Mouse (Mus musculus): ENCODE data around the gene Tctn1. TPM values are rescaled to one million over a fixed set of nuclear protein-coding genes. Genes with fewer than 3 reads are reported as not detected.

The Tctn1 gene
- 2.7 and 4.1 TPM in 2 replicates for polyA plus RNA-seq (2015; fragmentation: Nextera tagmentation; extraction: Ambion mirVana)

DNA sequence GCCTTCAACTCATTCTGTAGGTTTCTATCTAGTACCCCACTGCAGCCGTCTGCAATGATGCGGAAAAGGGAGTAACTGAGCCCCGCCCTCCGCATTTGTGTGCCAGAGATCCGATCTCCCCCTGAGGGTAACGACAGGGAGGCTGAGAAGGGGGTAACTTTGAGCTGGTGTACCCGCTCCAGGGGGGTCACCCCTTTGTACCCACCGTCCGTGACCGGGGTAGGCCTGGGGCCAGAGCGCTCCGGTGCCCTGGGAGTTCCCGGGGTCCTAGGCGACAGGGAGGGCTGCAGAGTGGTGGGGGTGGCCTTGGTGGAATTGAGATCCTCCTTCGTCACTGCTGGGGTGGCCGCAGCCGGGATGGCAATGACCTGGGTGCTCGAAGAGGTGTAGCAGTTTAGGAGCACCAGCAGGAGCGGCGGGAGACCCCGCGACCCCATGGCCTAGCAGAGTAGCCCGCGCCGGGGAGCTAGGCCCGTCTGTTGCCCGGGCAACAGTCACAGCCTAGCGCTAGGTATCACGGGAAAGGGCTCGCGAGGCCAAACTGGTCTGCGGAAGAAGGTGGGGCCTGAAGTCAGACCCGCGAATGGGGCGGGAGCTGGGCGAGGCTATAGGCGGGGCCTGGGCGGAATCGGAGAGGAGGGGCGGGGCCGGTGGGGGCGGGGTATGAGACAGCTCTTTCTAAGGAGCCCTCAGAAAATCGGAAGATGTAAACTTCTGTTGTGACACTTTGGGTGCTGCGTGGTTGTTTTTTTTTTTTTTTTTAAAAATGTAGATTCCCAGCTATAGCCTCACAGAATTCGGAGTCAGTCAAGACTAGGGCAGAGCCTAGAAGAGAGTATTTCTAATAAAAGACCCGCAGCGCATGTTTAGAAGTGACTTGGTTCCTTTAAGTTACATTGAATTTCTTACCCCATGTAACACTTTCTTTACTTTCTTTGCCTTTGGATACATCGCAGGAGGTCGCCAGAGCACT lies at the start of gene Tctn1:
TSS of gene Tctn1 (minus strand) at position 528 of the 973 bp plus-strand sequence.

DNA sequence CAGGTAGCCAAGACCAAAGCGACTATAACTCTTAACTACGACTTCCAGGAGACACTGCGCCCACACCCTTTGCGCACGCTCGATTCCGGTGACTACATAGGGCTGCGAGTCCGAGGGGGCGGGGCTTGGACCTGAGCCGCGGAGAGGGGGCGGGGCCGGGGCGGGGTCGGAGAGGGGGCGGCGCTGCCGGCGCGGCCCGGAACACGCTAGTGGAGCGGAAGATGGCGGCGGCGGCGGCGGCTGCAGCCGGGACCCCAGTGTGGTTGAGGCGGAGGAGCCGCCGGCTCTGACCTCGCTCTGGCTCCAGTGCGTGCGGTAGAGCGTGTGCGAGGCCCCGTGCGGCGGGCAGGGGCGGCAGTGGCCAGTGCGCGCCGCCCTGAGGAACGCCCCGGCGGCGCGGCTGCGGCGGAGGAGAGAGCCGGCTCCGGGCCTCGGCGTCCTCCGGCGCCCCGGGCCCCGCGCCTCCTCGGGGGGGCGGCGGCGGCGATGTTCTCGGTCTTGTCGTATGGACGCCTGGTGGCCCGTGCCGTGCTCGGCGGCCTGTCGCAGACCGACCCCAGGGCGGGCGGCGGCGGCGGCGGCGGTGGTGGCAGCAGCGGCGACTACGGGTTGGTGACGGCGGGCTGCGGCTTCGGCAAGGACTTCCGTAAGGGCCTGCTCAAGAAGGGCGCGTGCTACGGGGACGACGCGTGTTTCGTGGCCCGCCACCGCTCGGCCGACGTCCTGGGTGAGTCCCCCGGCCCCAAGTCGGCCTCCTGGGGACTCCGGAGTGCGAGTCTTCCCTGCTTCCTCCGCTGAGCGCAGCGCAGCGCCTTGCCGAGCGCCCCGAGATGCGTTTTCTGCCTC lies 20.1 kb upstream of the Tctn1 start, which contains the start of gene Pptc7:
TSS of gene Pptc7 (plus strand) at position 183 of the 846 bp plus-strand sequence.

DNA sequence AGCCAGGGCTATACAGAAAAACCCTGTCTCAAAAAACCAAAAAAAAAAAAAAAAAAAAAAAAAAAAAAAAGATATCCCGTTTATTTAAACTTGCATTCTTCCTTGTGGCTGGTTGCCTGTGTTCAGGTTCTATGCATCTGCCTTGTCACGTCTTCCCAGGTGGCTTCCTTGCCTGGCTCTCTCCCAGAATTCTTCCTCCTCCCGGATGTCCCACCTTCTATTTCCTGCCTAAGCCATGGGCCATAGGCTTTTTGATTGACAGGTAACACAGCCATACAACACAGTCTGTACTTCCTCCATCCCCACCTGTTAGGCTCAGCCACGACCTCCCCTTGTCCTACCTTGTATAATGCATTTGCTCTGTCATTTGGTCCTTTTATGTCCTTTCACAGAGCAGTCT lies 57.8 kb downstream of the Tctn1 start, which contains the start of gene Hvcn1:
TSS of gene Hvcn1 (plus strand) at position 330 of the 400 bp plus-strand sequence.

Other genes starting within 250 kb of the Tctn1 start
- gene Cux2, start 214.4 kb downstream of the Tctn1 start, polyA plus RNA-seq (2015; fragmentation: Nextera tagmentation; extraction: Ambion mirVana): 0.17 and 0.27 TPM in 2 replicates
- gene Myl2, start 163.5 kb downstream of the Tctn1 start, polyA plus RNA-seq (2015; fragmentation: Nextera tagmentation; extraction: Ambion mirVana): 4.0 and 5.2 TPM in 2 replicates
- 1.8 and 1.9 TPM in 2 replicates for gene Ccdc63, start 123.6 kb downstream of the Tctn1 start, polyA plus RNA-seq (2015; fragmentation: Nextera tagmentation; extraction: Ambion mirVana)
- 197 and 200 TPM in 2 replicates for gene Ppp1cc, start 106.2 kb downstream of the Tctn1 start, polyA plus RNA-seq (2015; fragmentation: Nextera tagmentation; extraction: Ambion mirVana)
- gene Hvcn1, start 57.7 kb downstream of the Tctn1 start, polyA plus RNA-seq (2015; fragmentation: Nextera tagmentation; extraction: Ambion mirVana): 6.1 and 10.5 TPM in 2 replicates
- gene Pptc7, start 19.9 kb upstream of the Tctn1 start, polyA plus RNA-seq (2015; fragmentation: Nextera tagmentation; extraction: Ambion mirVana): 5.1 and 7.0 TPM in 2 replicates
- 4.6 and 5.2 TPM in 2 replicates for gene Rad9b, start 89.8 kb upstream of the Tctn1 start, polyA plus RNA-seq (2015; fragmentation: Nextera tagmentation; extraction: Ambion mirVana)
- gene Vps29, start 89.9 kb upstream of the Tctn1 start, polyA plus RNA-seq (2015; fragmentation: Nextera tagmentation; extraction: Ambion mirVana): 118 and 123 TPM in 2 replicates
- 58.0 and 67.6 TPM in 2 replicates for gene Gpn3, start 107.4 kb upstream of the Tctn1 start, polyA plus RNA-seq (2015; fragmentation: Nextera tagmentation; extraction: Ambion mirVana)
- gene Fam216a, start 107.9 kb upstream of the Tctn1 start, polyA plus RNA-seq (2015; fragmentation: Nextera tagmentation; extraction: Ambion mirVana): 30.1 and 32.6 TPM in 2 replicates
- 147 and 149 TPM in 2 replicates for gene Arpc3, start 127.4 kb upstream of the Tctn1 start, polyA plus RNA-seq (2015; fragmentation: Nextera tagmentation; extraction: Ambion mirVana)
- gene Anapc7, start 157.2 kb upstream of the Tctn1 start, polyA plus RNA-seq (2015; fragmentation: Nextera tagmentation; extraction: Ambion mirVana): 22.4 and 22.7 TPM in 2 replicates
- gene Atp2a2, start 237.8 kb upstream of the Tctn1 start, polyA plus RNA-seq (2015; fragmentation: Nextera tagmentation; extraction: Ambion mirVana): 16.0 and 17.2 TPM in 2 replicates

Measured in spleen, postnatal 0 days (tissue).